Mouse (Mus musculus): ENCODE results near the gene Arid1b. TPM values are rescaled to one million over a fixed set of nuclear protein-coding genes. Genes with fewer than 3 reads are reported as not detected.

Arid1b gene
- polyA plus RNA-seq, 1 experiment from 2014 or later: 2.9 TPM

DNA sequence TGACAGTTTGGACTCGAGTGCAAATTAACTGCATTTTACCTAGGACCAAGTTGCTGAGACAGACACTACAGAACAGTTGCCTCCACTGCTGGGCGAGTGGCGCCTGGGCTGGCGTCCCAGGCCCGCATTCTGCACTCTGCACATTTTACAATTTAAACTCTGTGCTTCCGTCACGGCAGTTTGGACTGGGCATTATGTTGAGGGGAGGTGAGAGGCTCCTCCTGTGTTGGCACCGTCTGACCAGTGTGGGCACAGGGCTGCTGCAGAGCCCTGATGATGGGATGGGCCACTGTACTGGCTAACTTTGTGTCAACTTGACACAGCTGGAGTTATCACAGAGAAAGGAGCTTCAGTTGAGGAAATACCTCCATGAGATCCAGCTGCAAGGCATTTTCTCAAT, 43.1 kb downstream of the Arid1b start:
- Histone ChIP-seq H3K4me3 (replicated peaks) (no peak overlapping the region), H3K4me1 (replicated peaks) (peaks cover 22% of the 10 kb centered on the region; the same call in 1 of the 2 replicates), H3K27me3 (no peaks in the 10 kb centered on the region), H3K4me2 (no peak overlapping the region), H3K9me3 (replicated peaks) (no peaks in the 10 kb centered on the region), H3K36me3 (replicated peaks) (peaks cover 8% of the 10 kb centered on the region; the same call in 1 of the 2 replicates), H3K9ac (no peak overlapping the region), H3K27ac (replicated peaks) (no peak overlapping the region)
- 82% methylated on average over 8 of the region's 8 CpGs for WGBS (ENCODE audit: insufficient replicate concordance)
- no peak for ATAC-seq (ENCODE audit: insufficient read depth)

DNA sequence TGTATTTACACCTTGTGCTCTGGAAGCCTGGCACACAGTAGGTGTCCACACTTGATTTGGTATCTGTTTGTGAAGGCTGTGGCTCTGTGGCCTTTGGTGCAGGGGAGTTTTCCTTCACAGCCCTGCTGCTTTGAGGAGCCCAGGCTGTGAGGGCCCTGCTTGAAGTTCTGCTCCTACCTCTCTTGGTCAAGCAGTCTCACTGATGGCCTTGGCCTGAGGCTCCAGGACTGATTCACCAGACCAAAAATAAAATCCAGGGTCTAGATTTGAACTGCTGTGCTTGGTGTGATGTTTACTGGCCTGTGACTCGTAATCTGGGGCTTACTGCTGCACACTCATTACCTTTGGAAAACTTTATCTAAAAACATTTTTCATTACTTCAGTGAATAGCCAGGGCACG, 45.7 kb downstream of the Arid1b start:
- no peak overlapping the region for H3K27ac ChIP-seq (replicated peaks)
- no peaks in the 10 kb centered on the region for H3K27me3 ChIP-seq
- no peak overlapping the region for H3K4me2 ChIP-seq
- peaks cover 8% of the 10 kb centered on the region; the same call in 1 of the 2 replicates for H3K4me1 ChIP-seq (replicated peaks)
- ATAC-seq (ENCODE audit: insufficient read depth): no peak
- WGBS (ENCODE audit: insufficient replicate concordance): 62% methylated on average over 2 of the region's 2 CpGs
- H3K9ac ChIP-seq: no peak overlapping the region
- no peak overlapping the region for H3K4me3 ChIP-seq (replicated peaks)
- no peaks in the 10 kb centered on the region for H3K9me3 ChIP-seq (replicated peaks)
- H3K36me3 ChIP-seq (replicated peaks): peaks cover 8% of the 10 kb centered on the region; the same call in 1 of the 2 replicates

DNA sequence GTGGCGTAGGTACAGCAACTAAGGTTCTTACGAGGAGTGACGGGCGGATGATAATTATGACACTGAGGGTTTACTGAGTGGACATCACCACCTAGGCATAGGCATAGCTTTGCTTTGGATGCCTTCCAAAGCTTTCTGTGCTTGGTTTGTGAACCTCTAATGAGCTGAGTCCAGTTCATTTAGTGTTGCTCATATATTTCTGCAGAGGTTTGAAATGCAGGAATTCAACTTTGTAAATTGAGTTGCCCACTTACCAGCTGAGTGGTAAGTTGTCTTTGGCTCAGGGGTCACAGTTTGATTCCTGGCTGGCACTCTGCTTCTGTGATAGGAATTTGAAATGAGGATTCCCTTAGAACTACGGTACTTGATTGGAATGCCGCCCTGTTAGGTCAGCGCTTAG, 49.7 kb downstream of the Arid1b start:
- Histone ChIP-seq H3K9me3 (replicated peaks) (no peaks in the 10 kb centered on the region), H3K36me3 (replicated peaks) (peaks cover 8% of the 10 kb centered on the region; the same call in 1 of the 2 replicates), H3K27me3 (no peaks in the 10 kb centered on the region), H3K27ac (replicated peaks) (no peak overlapping the region), H3K4me3 (replicated peaks) (no peak overlapping the region), H3K9ac (no peak overlapping the region), H3K4me1 (replicated peaks) (0 out of 2 replicates have a peak, but pooled peaks cover 4% of the 10 kb centered on the region), H3K4me2 (no peak overlapping the region)
- 89% methylated on average over 7 of the region's 7 CpGs for WGBS (ENCODE audit: insufficient replicate concordance)
- ATAC-seq (ENCODE audit: insufficient read depth): no peak

DNA sequence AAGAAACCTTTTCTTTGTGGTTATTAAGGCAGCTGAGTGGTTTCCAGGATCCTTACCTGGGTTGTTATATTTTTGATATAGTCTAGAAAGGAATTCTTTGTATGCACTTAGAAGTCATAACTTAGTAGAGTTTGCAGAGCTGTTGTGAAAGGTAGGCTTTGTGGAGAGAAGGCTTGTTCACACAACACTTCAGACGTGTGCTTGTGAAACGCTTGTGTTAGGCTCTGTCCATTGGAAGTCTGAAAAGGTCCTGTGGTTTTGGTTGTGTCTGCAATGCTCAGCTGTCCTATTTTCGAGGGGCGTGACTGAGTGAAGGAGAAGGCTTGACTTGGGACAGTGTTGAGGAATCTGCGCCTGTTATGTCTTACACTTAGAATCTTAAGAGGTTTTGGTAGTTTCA, 51.5 kb downstream of the Arid1b start:
- 72% methylated on average over 5 of the region's 5 CpGs for WGBS (ENCODE audit: insufficient replicate concordance)
- H3K9ac ChIP-seq: no peak overlapping the region
- peaks cover 8% of the 10 kb centered on the region; the same call in 1 of the 2 replicates for H3K36me3 ChIP-seq (replicated peaks)
- no peak for ATAC-seq (ENCODE audit: insufficient read depth)
- no peak overlapping the region for H3K4me3 ChIP-seq (replicated peaks)
- H3K27me3 ChIP-seq: no peaks in the 10 kb centered on the region
- H3K9me3 ChIP-seq (replicated peaks): no peaks in the 10 kb centered on the region
- H3K27ac ChIP-seq (replicated peaks): no peak overlapping the region
- H3K4me1 ChIP-seq (replicated peaks): 0 out of 2 replicates have a peak, but pooled peaks cover 6% of the 10 kb centered on the region
- no peak overlapping the region for H3K4me2 ChIP-seq

DNA sequence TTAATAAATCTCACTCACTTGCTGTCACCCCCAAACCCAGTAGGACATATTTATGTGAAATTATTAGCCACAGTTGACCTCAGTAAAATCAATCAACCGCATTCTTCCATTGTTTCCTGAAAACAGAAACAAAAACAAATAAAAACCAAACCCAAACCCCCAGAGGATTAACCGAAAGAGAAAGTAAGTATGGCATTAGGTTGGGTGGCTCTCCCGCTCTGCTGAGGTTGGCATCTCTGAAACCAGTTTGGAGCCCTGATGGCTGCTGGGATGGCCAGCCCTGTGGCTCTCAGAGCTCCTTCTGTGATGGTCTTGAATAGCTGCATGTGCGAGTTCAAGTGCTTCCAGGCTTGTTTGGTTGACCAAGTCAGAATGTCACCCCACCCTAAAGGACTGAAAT, 53.2 kb downstream of the Arid1b start:
- H3K4me1 ChIP-seq (replicated peaks): 0 out of 2 replicates have a peak, but pooled peaks cover 14% of the 10 kb centered on the region
- H3K9me3 ChIP-seq (replicated peaks): no peaks in the 10 kb centered on the region
- no peaks in the 10 kb centered on the region for H3K27me3 ChIP-seq
- H3K27ac ChIP-seq (replicated peaks): no peak overlapping the region
- no peak overlapping the region for H3K9ac ChIP-seq
- WGBS (ENCODE audit: insufficient replicate concordance): 85% methylated on average over 4 of the region's 4 CpGs
- H3K36me3 ChIP-seq (replicated peaks): no peaks in the 10 kb centered on the region
- H3K4me3 ChIP-seq (replicated peaks): no peak overlapping the region
- no peak for ATAC-seq (ENCODE audit: insufficient read depth)
- H3K4me2 ChIP-seq: no peak overlapping the region

DNA sequence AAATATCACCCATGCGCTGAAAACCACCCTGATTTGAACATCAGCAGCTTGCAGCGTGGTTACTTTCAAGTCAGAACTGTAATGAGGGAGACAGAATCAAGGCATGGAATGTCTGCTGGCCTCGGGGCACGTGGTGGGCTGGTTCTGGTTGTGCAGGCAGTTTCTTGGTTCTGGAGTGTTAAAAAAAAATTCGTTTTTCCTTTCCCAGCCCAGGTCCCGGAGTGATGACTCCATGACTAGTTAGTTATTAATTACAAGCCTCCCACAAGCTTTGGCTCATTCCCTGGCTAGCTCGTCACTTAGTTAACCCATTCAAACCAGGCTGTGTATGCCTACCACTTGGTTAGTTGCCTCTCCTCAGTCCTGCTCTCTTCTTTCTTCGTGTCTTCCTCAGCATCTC, 56.1 kb downstream of the Arid1b start:
- Histone ChIP-seq H3K4me2 (no peak overlapping the region), H3K4me3 (replicated peaks) (no peak overlapping the region), H3K27ac (replicated peaks) (no peak overlapping the region), H3K4me1 (replicated peaks) (0 out of 2 replicates have a peak, but pooled peaks cover 18% of the 10 kb centered on the region), H3K9ac (no peak overlapping the region), H3K36me3 (replicated peaks) (no peaks in the 10 kb centered on the region), H3K27me3 (no peaks in the 10 kb centered on the region), H3K9me3 (replicated peaks) (no peaks in the 10 kb centered on the region)
- no peak for ATAC-seq (ENCODE audit: insufficient read depth)
- WGBS (ENCODE audit: insufficient replicate concordance): 66% methylated on average over 8 of the region's 8 CpGs

DNA sequence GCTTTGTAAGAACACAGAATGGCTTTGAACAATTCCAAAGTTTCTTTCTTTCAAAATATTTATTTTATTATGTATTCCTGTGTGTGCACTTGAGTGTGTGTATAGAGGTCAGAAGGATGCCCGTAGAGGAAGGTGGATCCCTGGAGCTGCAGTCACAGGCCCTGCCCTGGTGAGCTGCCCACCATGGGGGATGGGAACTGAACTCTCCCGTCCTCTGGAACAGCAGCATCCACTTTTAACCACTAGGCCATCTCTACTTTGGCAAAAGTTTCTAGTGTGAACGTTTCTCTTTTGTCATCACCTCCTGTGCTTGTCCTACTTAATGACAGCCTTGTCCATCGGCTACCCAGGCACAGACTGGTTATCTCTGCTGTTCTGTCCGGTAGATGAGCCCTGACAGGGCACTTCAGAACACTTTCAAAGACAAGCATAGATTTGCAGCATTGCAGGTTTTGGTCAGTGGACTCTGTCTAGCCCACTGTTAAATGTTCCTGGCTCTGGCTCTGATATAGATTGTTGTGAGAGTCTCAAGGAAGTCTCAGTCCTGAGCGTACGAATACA, 56.9 kb downstream of the Arid1b start:
- 63% methylated on average over 7 of the region's 7 CpGs for WGBS (ENCODE audit: insufficient replicate concordance)

DNA sequence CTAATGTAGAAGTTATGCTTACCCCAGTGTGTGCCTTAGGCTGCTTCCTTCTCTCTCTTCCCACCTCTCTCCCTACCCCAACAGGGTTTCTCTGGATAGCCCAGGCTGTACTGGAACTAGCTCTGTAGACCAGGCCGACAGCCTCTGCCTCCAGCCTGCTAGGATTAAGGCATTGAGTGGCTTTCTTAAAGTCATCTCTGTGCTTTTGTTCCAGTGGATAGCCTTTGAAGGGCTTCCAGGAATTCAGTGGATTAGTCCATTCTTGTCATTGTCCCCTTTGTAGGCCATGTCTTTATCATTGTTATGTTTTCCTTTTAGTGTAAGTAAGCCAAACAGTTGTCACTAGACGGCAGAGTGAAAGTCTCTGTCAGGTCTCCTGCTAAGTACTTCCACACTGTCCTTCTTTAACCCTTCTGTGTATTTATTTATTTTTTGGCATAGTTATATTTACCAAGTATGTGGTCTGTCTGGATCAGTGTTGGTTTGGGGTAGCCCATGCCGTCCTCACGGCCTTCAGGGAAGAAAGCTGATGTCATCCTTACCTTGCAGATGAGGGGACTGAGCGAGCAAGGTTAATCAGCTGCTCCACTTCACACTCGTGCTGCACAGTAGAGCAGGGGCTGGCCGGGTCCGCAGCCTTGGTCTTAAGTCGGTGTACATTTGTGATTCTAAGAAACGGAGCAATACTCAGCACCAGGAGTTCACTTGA, 58.1 kb downstream of the Arid1b start:
- Histone ChIP-seq H3K9me3 (replicated peaks) (no peaks in the 10 kb centered on the region), H3K27ac (replicated peaks) (no peak overlapping the region), H3K4me3 (replicated peaks) (no peak overlapping the region), H3K27me3 (no peaks in the 10 kb centered on the region), H3K9ac (no peak overlapping the region), H3K36me3 (replicated peaks) (no peaks in the 10 kb centered on the region), H3K4me1 (replicated peaks) (peaks cover 34% of the 10 kb centered on the region), H3K4me2 (no peak overlapping the region)
- WGBS (ENCODE audit: insufficient replicate concordance): 77% methylated on average over 10 of the region's 10 CpGs
- no peak for ATAC-seq (ENCODE audit: insufficient read depth)

More for the DNA sequence above, 56.9 kb downstream of the Arid1b start:
- Histone ChIP-seq H3K9me3 (replicated peaks) (no peaks in the 10 kb centered on the region), H3K9ac (no peak overlapping the region), H3K4me2 (no peak overlapping the region), H3K27ac (replicated peaks) (no peak overlapping the region), H3K4me1 (replicated peaks) (0 out of 2 replicates have a peak, but pooled peaks cover 23% of the 10 kb centered on the region), H3K27me3 (no peaks in the 10 kb centered on the region), H3K4me3 (replicated peaks) (no peak overlapping the region), H3K36me3 (replicated peaks) (no peaks in the 10 kb centered on the region)
- ATAC-seq (ENCODE audit: insufficient read depth): no peak

DNA sequence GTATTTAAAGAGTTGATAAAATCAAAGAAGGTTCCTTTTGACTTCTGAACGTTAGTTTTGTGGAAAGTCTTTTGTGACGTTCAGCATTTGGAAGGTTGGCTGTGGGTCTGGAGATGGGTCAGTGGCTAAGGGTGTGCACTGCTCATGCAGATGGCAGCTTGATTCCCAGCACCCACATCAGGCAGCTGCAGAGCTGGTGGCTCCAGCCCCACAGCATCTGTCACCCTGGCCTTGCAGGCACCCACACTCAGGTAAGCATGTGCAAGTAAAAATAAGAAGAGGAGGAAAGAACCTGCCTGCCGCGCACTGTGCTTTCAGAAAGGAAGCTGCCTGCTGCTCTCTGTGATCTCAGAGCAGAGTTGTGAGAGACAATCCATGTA, 58.7 kb downstream of the Arid1b start:
- WGBS (ENCODE audit: insufficient replicate concordance): 76% methylated on average over 4 of the region's 4 CpGs
- no peak overlapping the region for H3K27ac ChIP-seq (replicated peaks)
- H3K4me1 ChIP-seq (replicated peaks): peaks cover 39% of the 10 kb centered on the region
- H3K4me3 ChIP-seq (replicated peaks): no peak overlapping the region
- H3K27me3 ChIP-seq: no peaks in the 10 kb centered on the region
- no peak for ATAC-seq (ENCODE audit: insufficient read depth)
- H3K9ac ChIP-seq: no peak overlapping the region
- no peaks in the 10 kb centered on the region for H3K36me3 ChIP-seq (replicated peaks)
- no peaks in the 10 kb centered on the region for H3K9me3 ChIP-seq (replicated peaks)
- no peak overlapping the region for H3K4me2 ChIP-seq

DNA sequence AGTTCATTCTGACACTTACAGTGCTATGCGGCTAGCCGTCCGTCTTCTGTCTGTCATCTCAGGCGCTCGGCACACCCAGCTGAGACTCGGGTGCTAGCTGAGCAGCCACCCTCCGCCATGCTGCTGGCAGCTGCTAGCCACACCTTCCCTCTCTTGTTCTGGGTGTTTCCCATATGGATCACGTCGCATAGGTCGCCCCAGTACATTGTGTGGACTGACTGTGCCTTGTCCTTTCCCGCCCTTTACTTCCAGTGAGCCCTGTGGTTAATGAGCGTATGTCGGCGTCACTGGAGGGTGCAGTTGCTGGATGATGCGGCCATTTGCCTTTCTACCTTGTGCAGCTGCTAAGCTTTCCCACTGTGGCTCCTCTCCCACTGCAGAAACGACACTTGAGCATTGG, 59.1 kb downstream of the Arid1b start:
- Histone ChIP-seq H3K9me3 (replicated peaks) (no peaks in the 10 kb centered on the region), H3K27ac (replicated peaks) (no peak overlapping the region), H3K4me1 (replicated peaks) (peaks cover 43% of the 10 kb centered on the region), H3K4me3 (replicated peaks) (no peak overlapping the region), H3K36me3 (replicated peaks) (no peaks in the 10 kb centered on the region), H3K9ac (no peak overlapping the region), H3K27me3 (no peaks in the 10 kb centered on the region), H3K4me2 (no peak overlapping the region)
- no peak for ATAC-seq (ENCODE audit: insufficient read depth)
- WGBS (ENCODE audit: insufficient replicate concordance): 79% methylated on average over 16 of the region's 16 CpGs

DNA sequence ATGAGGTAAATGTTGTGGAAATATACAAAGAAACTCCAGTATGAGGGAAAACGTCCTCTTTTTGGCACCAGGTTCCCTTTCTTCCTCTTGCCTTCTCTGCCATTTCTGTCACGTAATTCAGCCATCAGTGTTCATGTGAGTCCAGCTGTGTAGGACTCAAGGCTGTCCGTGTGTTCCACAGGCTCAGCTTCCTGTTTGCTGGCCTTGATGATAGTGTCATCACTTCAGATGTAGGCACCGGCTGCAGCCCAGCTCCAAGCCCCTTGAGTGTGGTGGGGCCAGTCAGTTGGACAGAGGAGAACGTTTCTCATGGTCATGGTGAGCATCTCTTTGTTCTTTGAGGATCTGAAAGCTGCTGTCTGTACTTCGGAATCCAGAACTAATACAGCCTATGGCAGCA, 61.3 kb downstream of the Arid1b start:
- Histone ChIP-seq H3K27me3 (no peaks in the 10 kb centered on the region), H3K36me3 (replicated peaks) (no peaks in the 10 kb centered on the region), H3K9me3 (replicated peaks) (no peaks in the 10 kb centered on the region), H3K4me1 (replicated peaks) (peaks cover 58% of the 10 kb centered on the region), H3K4me3 (replicated peaks) (no peak overlapping the region), H3K27ac (replicated peaks) (no peak overlapping the region), H3K4me2 (no peak overlapping the region), H3K9ac (no peak overlapping the region)
- ATAC-seq (ENCODE audit: insufficient read depth): no peak
- 41% methylated on average over 6 of the region's 6 CpGs for WGBS (ENCODE audit: insufficient replicate concordance)

Data from liver, embryonic 15.5 days (tissue).